Mouse (Mus musculus) urinary bladder, postnatal 10 days (tissue): ENCODE measurements around the gene Rnf145.
A peak's percentile ranks its signal among the peaks of the same experiment; 100 is the strongest.

ENCODE experiments used
- DNase-seq: peaks from one replicate; pipeline ENCODE4 v3.0.0; 2022; ENCODE audit warnings: low spot score

The Rnf145 gene

GRCm38 (mm10) chr11:44510371-44510770 is 8.4 kb upstream of the Rnf145 start:
- DNase-seq, result no peak

GRCm38 (mm10) chr11:44512044-44513025 is 6.4 kb upstream of the Rnf145 start:
- no peak for DNase-seq

DNA sequence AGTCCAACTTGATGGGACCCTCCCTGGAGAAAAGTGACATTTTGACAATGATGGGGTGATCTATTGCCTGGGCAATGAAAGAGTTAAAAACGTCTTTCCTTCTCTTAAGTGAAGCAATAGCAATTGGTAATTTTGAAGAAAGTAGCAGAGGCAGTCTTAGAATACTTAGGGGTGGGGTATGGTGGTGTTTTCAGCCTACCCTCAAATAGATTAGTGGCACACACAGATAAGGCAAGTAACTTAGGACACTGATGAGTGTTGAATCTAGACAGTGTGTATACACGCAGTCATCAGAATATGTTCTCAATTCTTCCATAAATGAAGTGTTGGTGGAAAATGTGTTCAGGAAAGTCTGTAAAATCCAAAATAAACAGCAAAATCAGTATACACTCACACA is 5.7 kb upstream of the Rnf145 start:
- DNase-seq, result no peak

DNA sequence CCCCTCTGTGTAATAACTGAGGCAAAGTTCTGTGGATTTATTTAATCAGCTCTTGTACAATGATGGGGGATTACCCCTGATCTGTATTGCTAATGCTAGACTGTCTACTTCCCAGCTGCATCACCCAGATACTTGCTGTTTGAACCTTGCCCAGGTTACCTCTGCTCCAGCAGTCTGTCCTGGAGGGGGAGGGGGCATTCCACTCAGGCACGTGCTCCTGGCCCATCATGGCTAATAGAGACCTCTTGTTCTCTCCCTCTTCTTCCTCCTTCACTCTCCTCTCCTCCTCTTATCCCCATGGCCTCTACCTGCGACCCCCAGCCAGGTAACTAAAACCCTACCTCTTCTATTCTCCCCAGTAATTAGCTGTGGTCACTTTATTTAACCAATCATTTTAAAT is 4.1 kb upstream of the Rnf145 start:
- DNase-seq, result no peak

GRCm38 (mm10) chr11:44516362-44516761 is 2.4 kb upstream of the Rnf145 start:
- no peak for DNase-seq

GRCm38 (mm10) chr11:44517561-44518280 is 1.0 kb upstream of the Rnf145 start:
- no peak for DNase-seq

- no peak for DNase-seq
These were observed 559 bp downstream of the Rnf145 start for GRCm38 (mm10) chr11:44519096-44519949.

DNA sequence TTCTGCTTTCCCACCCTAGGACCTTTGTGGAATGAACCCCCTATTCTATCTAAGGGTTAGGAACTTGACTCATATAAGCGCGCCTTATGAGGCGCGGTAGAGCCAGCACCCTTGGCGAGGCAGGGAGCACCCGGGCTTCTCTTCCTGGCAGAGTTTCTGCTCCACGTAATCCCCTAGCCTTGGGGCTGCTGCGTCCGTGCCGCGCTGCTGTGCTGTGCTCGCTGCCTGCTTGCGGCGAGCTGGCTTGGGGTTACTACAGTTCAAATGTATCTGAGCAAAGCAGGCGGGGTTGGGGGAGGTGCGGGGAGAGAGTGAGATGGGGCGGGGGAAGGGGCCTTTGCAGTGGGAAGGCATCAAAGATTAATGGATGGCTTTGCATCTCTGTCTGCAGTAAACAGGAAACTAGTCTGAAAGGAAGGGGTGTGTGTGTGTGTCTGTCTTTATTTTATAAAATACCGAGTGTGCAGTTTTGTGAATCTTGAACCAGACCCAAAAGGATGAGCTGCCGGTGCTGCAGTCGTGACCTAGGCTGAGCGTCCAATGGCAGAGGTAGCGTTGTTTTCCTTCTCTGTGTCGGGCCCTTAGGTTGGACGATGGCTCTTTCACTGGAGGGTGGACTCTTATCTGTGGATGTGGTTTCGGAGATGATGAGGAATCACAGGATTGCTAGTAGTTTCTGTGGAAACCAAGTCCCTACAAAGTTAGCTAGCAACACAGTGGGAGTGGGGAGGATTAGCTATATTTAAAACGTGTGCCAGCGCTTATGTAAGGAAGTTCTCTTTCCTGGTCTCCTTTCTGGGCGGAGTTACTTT is 1.4 kb downstream of the Rnf145 start:
- peak; percentile 35 for DNase-seq

- no peak for DNase-seq
These were observed 3.8 kb downstream of the Rnf145 start for GRCm38 (mm10) chr11:44522594-44522993.

DNA sequence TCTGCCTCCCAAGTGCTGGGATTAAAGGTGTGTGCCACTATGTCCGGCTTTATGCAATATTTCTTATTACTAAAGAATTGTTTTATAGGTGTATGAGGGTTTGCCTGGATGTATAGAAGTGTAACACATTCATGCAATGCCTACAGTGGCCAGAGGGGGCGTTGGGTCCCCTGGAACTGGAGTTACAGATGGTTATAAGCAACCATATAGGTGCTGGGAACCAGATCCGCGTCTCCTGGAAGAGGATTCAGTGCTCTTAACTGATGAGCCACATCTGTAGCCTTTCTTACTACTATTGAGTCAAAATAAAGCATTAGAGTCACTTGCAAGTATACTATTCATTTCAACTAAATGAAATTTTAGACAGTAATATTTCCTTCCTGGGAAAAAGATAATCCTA is 7.0 kb downstream of the Rnf145 start:
- DNase-seq, result no peak

GRCm38 (mm10) chr11:44526654-44527263 is 8.0 kb downstream of the Rnf145 start:
- no peak for DNase-seq

DNA sequence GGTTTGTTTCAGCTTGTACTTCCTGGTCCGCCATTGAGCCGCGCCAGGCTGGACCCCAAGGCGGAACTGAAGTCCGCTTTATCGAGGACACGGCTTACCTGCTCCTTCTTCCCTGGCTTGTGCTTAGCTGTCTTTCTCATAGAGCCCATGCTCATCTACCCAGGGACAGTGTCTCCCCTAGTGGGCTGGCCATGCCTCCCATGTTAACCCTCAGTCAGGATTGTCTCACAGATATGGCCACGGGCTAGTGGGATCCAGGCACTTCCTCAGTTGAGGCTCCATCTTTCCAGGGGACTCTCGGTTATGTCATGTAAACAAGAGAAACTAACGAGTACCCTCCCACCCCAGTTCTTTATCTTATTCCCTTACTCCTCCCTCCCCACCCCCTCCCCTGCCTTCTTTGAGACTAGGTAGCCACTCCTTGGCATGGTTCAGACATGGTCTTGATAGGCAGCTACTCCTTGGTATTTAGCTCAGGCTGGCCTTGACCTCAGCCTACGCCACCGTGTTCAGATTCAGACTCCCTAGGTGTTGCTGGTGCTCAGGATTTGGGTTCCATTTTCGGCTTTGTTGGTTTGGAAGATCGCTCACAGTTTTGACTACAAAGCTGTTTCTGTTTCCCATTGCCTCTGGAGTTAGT is 9.9 kb downstream of the Rnf145 start:
- no peak for DNase-seq

DNA sequence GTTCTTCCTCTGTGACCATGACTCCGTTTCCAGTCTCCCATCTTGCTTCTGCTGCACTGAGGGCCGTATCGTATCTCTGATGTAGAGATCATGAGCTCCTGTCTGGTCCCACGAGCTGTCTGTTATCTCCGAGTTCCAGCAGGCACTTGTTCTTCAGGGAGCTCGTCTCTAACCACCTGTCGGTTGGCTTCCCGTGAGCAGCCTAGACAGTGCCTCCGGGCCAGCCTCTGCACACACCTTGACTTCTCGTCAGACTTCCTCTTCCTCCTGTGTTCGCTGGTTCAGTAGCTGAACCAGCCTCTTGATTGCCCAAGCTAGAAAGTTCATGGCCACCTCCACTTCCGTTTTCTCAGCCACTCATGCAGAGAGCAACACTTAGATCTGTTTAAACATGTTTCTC is 10.4 kb downstream of the Rnf145 start:
- no peak for DNase-seq

- DNase-seq, result no peak
These were observed 11.0 kb downstream of the Rnf145 start for GRCm38 (mm10) chr11:44529716-44530115.

DNA sequence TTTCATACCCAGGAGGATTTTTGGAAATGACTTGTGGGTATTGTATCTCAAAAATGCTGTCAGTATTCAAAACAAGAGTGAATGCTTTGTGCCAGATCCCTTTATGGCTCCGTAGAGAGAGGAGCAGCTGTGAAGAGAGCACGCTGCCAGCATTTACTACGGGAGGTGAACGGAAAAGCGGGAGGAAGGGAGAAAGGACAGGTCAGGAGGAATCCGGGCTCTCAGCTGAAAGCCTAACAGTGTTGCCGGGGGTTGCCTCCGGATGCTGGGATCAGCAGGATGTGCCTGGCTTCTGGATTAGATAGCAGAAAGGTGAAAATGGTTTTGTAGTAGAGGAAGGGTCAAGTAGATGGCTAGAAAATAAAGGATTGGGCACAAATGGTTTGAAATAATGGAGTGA is 11.6 kb downstream of the Rnf145 start:
- no peak for DNase-seq

DNA sequence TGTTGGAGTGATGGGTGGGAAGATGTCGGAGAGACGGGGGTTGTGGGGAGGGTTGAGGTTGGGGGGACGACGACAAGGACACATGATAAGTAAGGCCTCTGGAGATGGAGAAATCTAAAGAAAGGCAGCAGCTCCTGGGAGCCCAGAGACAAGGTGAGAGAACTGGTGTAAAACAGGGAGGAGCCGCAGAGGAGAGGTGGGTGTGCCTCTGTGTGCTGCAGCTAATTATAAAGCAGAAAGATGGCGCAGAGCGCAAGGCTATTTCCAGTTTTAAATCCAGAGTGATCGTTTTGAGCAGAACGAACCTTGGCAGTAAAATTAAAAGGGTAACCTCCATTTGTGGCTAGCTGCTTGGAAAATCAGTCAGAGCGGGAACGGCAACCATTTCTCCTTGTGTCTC is 12.1 kb downstream of the Rnf145 start:
- DNase-seq, result no peak

GRCm38 (mm10) chr11:44531617-44532016 is 12.9 kb downstream of the Rnf145 start:
- DNase-seq, result no peak

GRCm38 (mm10) chr11:44532846-44533781 is 14.3 kb downstream of the Rnf145 start:
- DNase-seq, result no peak
